Mouse (Mus musculus) gastrocnemius, postnatal 25 days (tissue): ENCODE measurements around the gene Bcas2. TPM values are rescaled to one million over a fixed set of nuclear protein-coding genes. Genes with fewer than 3 reads are reported as not detected.
A peak's percentile ranks its signal among the peaks of the same experiment; 100 is the strongest.
"Not testable (repeated sequence)": the region's sequence is repeated elsewhere in the genome, so short reads cannot be mapped to it uniquely, and the experiment has no call there.

Experiments used
- DNase-seq: peaks from one replicate; pipeline ENCODE4 v3.0.0; 2022
- total RNA-seq, 2 experiments: library from RNA; stranded (reverse); gene quantifications; 1 replicate in 1 of 2; 2 replicates in 1 of 2; pipeline ENCODE4 v1.2.3; 2021

Gene Bcas2
- total RNA-seq, 2 experiments from 2014 or later: 38.9 to 40.4 TPM

- no peak for DNase-seq
Observed at GRCm38 (mm10) chr3:103159232-103159900, 12.1 kb upstream of the Bcas2 start.

GRCm38 (mm10) chr3:103169771-103170170, 1.7 kb upstream of the Bcas2 start:
- peak; percentile 59 for DNase-seq

GRCm38 (mm10) chr3:103172615-103173014, 1.2 kb downstream of the Bcas2 start:
- no peak for DNase-seq

GRCm38 (mm10) chr3:103176740-103177139, 5.3 kb downstream of the Bcas2 start:
- no peak for DNase-seq

- DNase-seq: no peak
Observed at GRCm38 (mm10) chr3:103179527-103179926, 8.1 kb downstream of the Bcas2 start.

GRCm38 (mm10) chr3:103181171-103181570, 9.7 kb downstream of the Bcas2 start:
- no peak for DNase-seq

- no peak for DNase-seq
Observed at GRCm38 (mm10) chr3:103182821-103183220, 11.4 kb downstream of the Bcas2 start.

- DNase-seq: not testable (repeated sequence)
Observed at GRCm38 (mm10) chr3:103184467-103184866, 13.0 kb downstream of the Bcas2 start.

GRCm38 (mm10) chr3:103188451-103188850, 17.0 kb downstream of the Bcas2 start:
- no peak for DNase-seq

- DNase-seq: no peak
Observed at GRCm38 (mm10) chr3:103188856-103189255, 17.4 kb downstream of the Bcas2 start.

GRCm38 (mm10) chr3:103192161-103192560, 20.7 kb downstream of the Bcas2 start:
- DNase-seq: no peak

- DNase-seq: no peak
Observed at GRCm38 (mm10) chr3:103193186-103193585, 21.7 kb downstream of the Bcas2 start.

GRCm38 (mm10) chr3:103196320-103196823, 24.9 kb downstream of the Bcas2 start:
- no peak for DNase-seq

GRCm38 (mm10) chr3:103199386-103199785, 27.9 kb downstream of the Bcas2 start:
- no peak for DNase-seq

GRCm38 (mm10) chr3:103201105-103201504, 29.6 kb downstream of the Bcas2 start:
- DNase-seq: not testable (repeated sequence)

- no peak for DNase-seq
Observed at GRCm38 (mm10) chr3:103203554-103203953, 32.1 kb downstream of the Bcas2 start.

- DNase-seq: no peak
Observed at GRCm38 (mm10) chr3:103204445-103204844, 33.0 kb downstream of the Bcas2 start.

GRCm38 (mm10) chr3:103206393-103206792, 34.9 kb downstream of the Bcas2 start:
- no peak for DNase-seq

- no peak for DNase-seq
Observed at GRCm38 (mm10) chr3:103207749-103208148, 36.3 kb downstream of the Bcas2 start.

- no peak for DNase-seq
Observed at GRCm38 (mm10) chr3:103208237-103208636, 36.8 kb downstream of the Bcas2 start.

GRCm38 (mm10) chr3:103211101-103211500, 39.6 kb downstream of the Bcas2 start:
- no peak for DNase-seq

- DNase-seq: no peak
Observed at GRCm38 (mm10) chr3:103212142-103212541, 40.7 kb downstream of the Bcas2 start.

GRCm38 (mm10) chr3:103213537-103213936, 42.1 kb downstream of the Bcas2 start:
- no peak for DNase-seq

- DNase-seq: no peak
Observed at GRCm38 (mm10) chr3:103214593-103215285, 43.3 kb downstream of the Bcas2 start.
